13 mouse cellular contexts compared by ENCODE assay signal in the genomic region with DNA sequence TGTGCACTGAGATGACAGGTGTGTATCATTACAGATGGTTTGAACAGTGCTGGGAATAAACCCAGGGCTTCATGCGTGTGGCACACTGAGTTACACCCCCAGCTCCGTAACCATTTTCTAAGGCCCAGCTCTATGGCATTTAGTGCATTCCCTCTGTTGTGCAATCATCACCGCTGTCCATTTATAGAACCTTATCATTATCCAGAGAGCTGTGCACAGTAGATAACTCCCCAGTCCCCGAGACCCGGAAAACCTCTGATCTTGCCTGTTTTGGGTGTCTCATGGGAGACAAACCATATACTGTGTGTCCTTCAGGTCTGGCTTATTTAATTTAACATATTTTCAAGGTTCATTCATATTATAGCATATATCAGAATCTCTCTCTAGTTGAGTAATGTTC. TPM values are rescaled to one million over a fixed set of nuclear protein-coding genes. Genes with fewer than 3 reads are reported as not detected.
DNase-seq lines count a peak whose midpoint lies in the region; ATAC-seq and TF ChIP-seq lines count a peak whose summit lies in the region.
"Had no signal": no experiment of that assay in that cellular context is flagged by ENCODE, and none has a peak within 500 bp of the region (broad histone marks: within the 10 kb centered on the region; RNA-seq: fewer than 3 reads in every experiment).

No protein-coding gene starts in this region.

- no peak for DNase-seq in gastrocnemius, adult 2 months
- no peak for DNase-seq in gastrocnemius, postnatal 10 days
- DNase-seq in hindbrain, embryonic 10.5 days (ENCODE audit: low spot score), result no peak
- DNase-seq in hindbrain, embryonic 14.5 days (ENCODE audit: low spot score), result no peak
- DNase-seq in G1E (ENCODE audit: low spot score), result no peak
- no peak for DNase-seq in liver, embryonic 13.5 days
- no peak for DNase-seq in gastrocnemius, postnatal 4 days (ENCODE audit: low spot score in 2 of 2)
- DNase-seq in cerebellum, adult 2 months, result no peak
- DNase-seq: adrenal gland, adult 2 months; cerebellum, adult 9-10 months; lung, adult 2 months; thymus, postnatal 4 days had no signal

- TF ChIP-seq POLR2A in cerebellum, adult 2 months (IDR thresholded peaks at IDR 0.05; ENCODE audit: borderline replicate concordance, insufficient read depth, low read length), result no peak

- peaks cover 90% of the 10 kb centered on the region for H3K4me1 ChIP-seq in hindbrain, embryonic 10.5 days (replicated peaks)
- H3K4me1 ChIP-seq in hindbrain, embryonic 14.5 days (replicated peaks; ENCODE audit: control insufficient read depth, insufficient read depth, low read length), result peaks cover 38% of the 10 kb centered on the region
- H3K4me1 ChIP-seq in G1E (ENCODE audit: insufficient read depth, low read depth, low read length), result peaks cover 83% of the 10 kb centered on the region
- peaks cover 56% of the 10 kb centered on the region for H3K4me1 ChIP-seq in liver, embryonic 13.5 days (replicated peaks)
- peaks cover 27% of the 10 kb centered on the region for H3K4me1 ChIP-seq in cerebellum, adult 2 months (ENCODE audit: control insufficient read depth, insufficient read depth, low read length)

- TF ChIP-seq CTCF in gastrocnemius, adult 2 months (IDR thresholded peaks at IDR 0.05), result no peak
- TF ChIP-seq CTCF in G1E (IDR thresholded peaks at IDR 0.05; ENCODE audit: low read depth, low read length), result no peak
- no peak for TF ChIP-seq CTCF in cerebellum, adult 2 months (IDR thresholded peaks at IDR 0.05; ENCODE audit: borderline replicate concordance, insufficient read depth, low read depth, low read length)

- WGBS in hindbrain, embryonic 10.5 days, result 94% methylated on average over 5 of the region's 5 CpGs
- 96% methylated on average over 5 of the region's 5 CpGs for WGBS in hindbrain, embryonic 14.5 days
- WGBS in liver, embryonic 13.5 days (ENCODE audit: insufficient replicate concordance), result 9% methylated on average over 5 of the region's 5 CpGs
- 96% methylated on average over 5 of the region's 5 CpGs for WGBS in cerebellum, adult 2 months

- no peak overlapping the region for H3K9ac ChIP-seq in hindbrain, embryonic 14.5 days
- no peak overlapping the region for H3K9ac ChIP-seq in liver, embryonic 13.5 days
- H3K9ac ChIP-seq: intestine, embryonic 15.5 days had no signal

- no peak overlapping the region for H3K4me2 ChIP-seq in hindbrain, embryonic 14.5 days (replicated peaks)
- H3K4me2 ChIP-seq in liver, embryonic 13.5 days, result 0 out of 2 replicates have a peak overlapping the region, but pooled peaks have one; percentile 5
- H3K4me2 ChIP-seq: intestine, embryonic 15.5 days had no signal

- no peaks in the 10 kb centered on the region for H3K27me3 ChIP-seq in hindbrain, embryonic 10.5 days (ENCODE audit: insufficient read depth, poor library complexity, severe bottlenecking)
- H3K27me3 ChIP-seq in hindbrain, embryonic 14.5 days (ENCODE audit: control insufficient read depth, insufficient read depth, low read length), result no peaks in the 10 kb centered on the region
- peaks cover 29% of the 10 kb centered on the region for H3K27me3 ChIP-seq in G1E (ENCODE audit: insufficient read depth, low read length)
- peaks cover 18% of the 10 kb centered on the region for H3K27me3 ChIP-seq in liver, embryonic 13.5 days
- H3K27me3 ChIP-seq in cerebellum, adult 2 months (ENCODE audit: control insufficient read depth, insufficient read depth, low read length), result no peaks in the 10 kb centered on the region
- H3K27me3 ChIP-seq: intestine, embryonic 15.5 days had no signal

- H3K9me3 ChIP-seq in hindbrain, embryonic 10.5 days, result no peaks in the 10 kb centered on the region
- H3K9me3 ChIP-seq in hindbrain, embryonic 14.5 days (ENCODE audit: control insufficient read depth, low read length), result no peaks in the 10 kb centered on the region
- H3K9me3 ChIP-seq in G1E (replicated peaks), result 0 out of 2 replicates have a peak, but pooled peaks cover 4% of the 10 kb centered on the region
- H3K9me3 ChIP-seq in liver, embryonic 13.5 days (replicated peaks), result no peaks in the 10 kb centered on the region
- H3K9me3 ChIP-seq: intestine, embryonic 15.5 days had no signal

- peaks cover 6% of the 10 kb centered on the region for H3K36me3 ChIP-seq in hindbrain, embryonic 10.5 days
- H3K36me3 ChIP-seq in hindbrain, embryonic 14.5 days (replicated peaks; ENCODE audit: control insufficient read depth, insufficient read depth), result no peaks in the 10 kb centered on the region
- peaks cover 6% of the 10 kb centered on the region for H3K36me3 ChIP-seq in G1E (replicated peaks)
- no peaks in the 10 kb centered on the region for H3K36me3 ChIP-seq in liver, embryonic 13.5 days
- H3K36me3 ChIP-seq: intestine, embryonic 15.5 days had no signal

- peak overlapping the region; percentile 99 for H3K27ac ChIP-seq in gastrocnemius, adult 2 months
- H3K27ac ChIP-seq in hindbrain, embryonic 10.5 days, result peak overlapping the region; percentile 76
- H3K27ac ChIP-seq in hindbrain, embryonic 14.5 days, result no peak overlapping the region
- H3K27ac ChIP-seq in liver, embryonic 13.5 days, result no peak overlapping the region
- no peak overlapping the region for H3K27ac ChIP-seq in cerebellum, adult 2 months (ENCODE audit: insufficient read depth, low read length)

- intact Hi-C loops in gastrocnemius, adult 2 months (cut with DNase I), result no loop called here

- ATAC-seq in hindbrain, embryonic 14.5 days (ENCODE audit: low FRiP score), result no peak
- ATAC-seq in G1E (ENCODE audit: extremely low read depth, insufficient number of reproducible peaks, low FRiP score, poor library complexity, severe bottlenecking), result peak; percentile 55
- ATAC-seq in liver, embryonic 13.5 days (ENCODE audit: low read depth), result peak; percentile 67
- ATAC-seq: intestine, embryonic 15.5 days had no signal

- no peak overlapping the region for H3K4me3 ChIP-seq in gastrocnemius, adult 2 months
- no peak overlapping the region for H3K4me3 ChIP-seq in hindbrain, embryonic 10.5 days
- H3K4me3 ChIP-seq in hindbrain, embryonic 14.5 days (replicated peaks; ENCODE audit: low read length), result no peak overlapping the region
- H3K4me3 ChIP-seq in G1E (ENCODE audit: low read depth, low read length), result peak overlapping the region; percentile 23; the same call in 1 of the 2 replicates
- H3K4me3 ChIP-seq in liver, embryonic 13.5 days (replicated peaks), result no peak overlapping the region
- H3K4me3 ChIP-seq in cerebellum, adult 2 months (replicated peaks; ENCODE audit: insufficient read depth, low read depth, low read length), result no peak overlapping the region
- H3K4me3 ChIP-seq: intestine, embryonic 15.5 days had no signal

RNA-seq across cellular contexts. Expression of gene Cuedc1, which starts 49.5 kb away (rescaled TPM):
- 100 to 1,000 TPM; 101 to 127 TPM for total RNA-seq in gastrocnemius, adult 2 months (2021)
- total RNA-seq in gastrocnemius, postnatal 10 days (2021), result 10 to 100 TPM; 50.5 to 60.6 TPM
- 20.5 and 27.1 TPM in 2 replicates for polyA plus RNA-seq in hindbrain, embryonic 10.5 days (2016; fragmentation: Nextera tagmentation; extraction: Ambion mirVana)
- 32.4 and 37.8 TPM in 2 replicates for polyA plus RNA-seq in hindbrain, embryonic 14.5 days (2014; fragmentation: Nextera tagmentation; extraction: Ambion mirVana)
- 29.2 and 36.4 TPM in 2 replicates for total RNA-seq in G1E (2014; fragmentation: Nextera tagmentation)
- total RNA-seq in G1E (2017), result 16.7 and 18.9 TPM in 2 replicates
- polyA plus RNA-seq in G1E (2012), result 29.6 and 31.7 TPM in 2 replicates
- polyA plus RNA-seq in liver, embryonic 13.5 days (2015; fragmentation: Nextera tagmentation; extraction: Ambion mirVana), result 1.6 and 1.8 TPM in 2 replicates
- total RNA-seq in gastrocnemius, postnatal 4 days (2021), result 10 to 100 TPM; 47.4 to 53.8 TPM
- 41.6 and 42.0 TPM in 2 replicates for polyA plus RNA-seq in cerebellum, adult 2 months (2012; rRNA removed)

RNA-seq across cellular contexts. Expression of gene Mrps23, which starts 56.8 kb away (rescaled TPM):
- 100 to 1,000 TPM; 122 to 144 TPM for total RNA-seq in gastrocnemius, adult 2 months (2021)
- 100 to 1,000 TPM; 121 to 133 TPM for total RNA-seq in gastrocnemius, postnatal 10 days (2021)
- 72.2 and 74.1 TPM in 2 replicates for polyA plus RNA-seq in hindbrain, embryonic 10.5 days (2016; fragmentation: Nextera tagmentation; extraction: Ambion mirVana)
- 67.8 and 68.7 TPM in 2 replicates for polyA plus RNA-seq in hindbrain, embryonic 14.5 days (2014; fragmentation: Nextera tagmentation; extraction: Ambion mirVana)
- total RNA-seq in G1E (2014; fragmentation: Nextera tagmentation) (41.2 and 68.7 TPM in 2 replicates), G1E (2017) (89.7 and 106 TPM in 2 replicates)
- 238 and 268 TPM in 2 replicates for polyA plus RNA-seq in G1E (2012)
- 44.0 and 45.8 TPM in 2 replicates for polyA plus RNA-seq in liver, embryonic 13.5 days (2015; fragmentation: Nextera tagmentation; extraction: Ambion mirVana)
- 100 to 1,000 TPM in 1 of 2 experiments, 10 to 100 TPM in 1; 97.6 to 102 TPM for total RNA-seq in gastrocnemius, postnatal 4 days (2021)
- 90.0 and 90.4 TPM in 2 replicates for polyA plus RNA-seq in cerebellum, adult 2 months (2012; rRNA removed)

Comparison
In these comparisons a context has a peak if more than half of its experiments do, and no peak if none do; other contexts are left out.
1. H3K27ac ChIP-seq: peak in gastrocnemius, adult 2 months (single experiment) and hindbrain, embryonic 10.5 days (single experiment); none in hindbrain, embryonic 14.5 days (single experiment), liver, embryonic 13.5 days (single experiment) and cerebellum, adult 2 months (single experiment).